Mouse (Mus musculus) T-helper 1 cell (primary cell): ENCODE measurements at regions not wholly inside any gene's neighbourhood (a gene's known extent, or its start where the extent isn't known, plus 50 kb on each side); places are given as distances from the start of the nearest gene placed in this dataset.
"Not testable (repeated sequence)": the region's sequence is repeated elsewhere in the genome, so short reads cannot be mapped to it uniquely, and the experiment has no call there.

Experiments
- in situ Hi-C: fragments of 300-600 bp; cut with MboI, MseI; formaldehyde crosslinking; loops from one replicate; pipeline ENCODE4 v1.15.1; 2025; ENCODE audit warnings: high pct_unique_total_duplicates

GRCm38 (mm10) chr1:16904690-16905089, 811.6 kb upstream of the 4930444P10Rik start:
- in situ Hi-C loops, result loop anchor here (10.0 kb wide), 1 partner anchor 1110 kb away; no protein-coding TSS in a partner anchor

DNA sequence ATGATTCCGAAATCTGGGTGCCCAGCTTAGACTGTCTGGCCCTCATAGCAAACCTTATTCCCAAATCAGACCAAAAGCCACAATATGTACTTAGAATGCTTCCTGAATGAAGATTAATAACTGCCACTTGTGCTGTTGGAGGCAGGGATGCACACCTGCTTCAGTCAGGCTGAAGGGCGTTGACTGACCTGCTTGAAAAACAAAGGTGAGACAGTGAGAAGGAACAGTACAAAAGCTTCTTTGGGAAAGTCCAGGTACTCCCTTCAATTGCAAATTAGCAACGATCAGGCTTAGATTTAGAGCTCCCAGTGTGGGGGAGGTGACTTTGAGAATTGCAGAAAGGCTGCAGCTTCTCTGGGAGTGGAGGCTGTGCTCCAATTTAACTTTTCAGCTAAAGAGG, 775.3 kb upstream of the 4930444P10Rik start:
- in situ Hi-C loops, result not testable (repeated sequence)

DNA sequence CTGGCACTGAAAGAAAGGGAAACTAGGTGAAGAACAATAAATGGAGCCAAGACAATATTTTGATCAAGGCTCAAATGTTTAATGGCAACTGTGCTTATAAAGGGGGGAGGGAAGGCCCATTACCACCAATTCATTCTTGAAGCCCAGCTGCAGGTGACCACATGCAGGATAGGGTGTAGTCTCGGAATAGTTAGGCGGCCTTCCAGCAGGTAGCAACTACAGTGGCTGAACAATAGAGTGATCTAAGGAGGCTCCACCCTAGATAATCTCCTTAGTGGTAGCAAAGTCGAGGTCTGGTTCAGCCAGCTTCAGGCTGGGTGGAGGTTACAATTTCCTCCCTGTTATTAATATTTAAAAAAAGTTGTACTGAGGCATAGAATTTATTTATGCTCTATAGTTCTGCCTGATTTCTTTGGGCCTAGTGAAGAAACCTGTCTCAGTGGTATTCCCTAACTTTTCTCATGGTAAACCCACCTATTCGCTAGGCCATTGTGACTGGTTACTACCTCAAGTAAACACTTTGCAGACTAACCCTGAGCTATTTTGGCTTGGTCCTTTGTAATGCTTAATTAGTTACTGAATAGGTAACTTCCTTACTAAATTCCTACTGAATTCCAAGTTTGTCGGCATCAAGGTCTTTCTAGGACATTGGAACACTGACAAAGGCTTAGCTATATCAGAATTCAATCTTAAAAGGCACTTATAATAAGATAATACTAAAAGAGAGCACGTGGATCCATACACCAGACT, 774.1 kb upstream of the 4930444P10Rik start:
- in situ Hi-C loops, result not testable (repeated sequence)

- in situ Hi-C loops, result no loop called here
These were observed 744.0 kb upstream of the 4930444P10Rik start for GRCm38 (mm10) chr1:16837111-16837510.

DNA sequence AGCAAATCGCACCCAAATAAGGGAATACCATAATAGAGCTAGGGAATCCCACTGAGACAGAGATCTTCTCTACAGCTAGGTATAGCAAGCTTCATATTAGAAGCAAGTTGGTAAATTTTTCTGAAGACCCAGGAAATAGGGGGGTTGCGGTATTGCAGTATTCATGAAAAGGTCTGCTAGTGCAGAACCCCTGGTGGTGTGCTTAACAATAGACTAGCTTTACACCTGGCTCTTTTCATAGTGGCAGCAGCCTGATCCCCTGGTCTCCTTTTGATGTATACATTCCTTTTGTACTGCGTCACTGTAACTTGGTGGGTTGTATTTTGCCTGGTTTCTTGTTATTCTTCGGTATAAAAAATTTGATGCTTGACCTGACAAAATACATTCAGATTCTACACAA, 731.6 kb upstream of the 4930444P10Rik start:
- in situ Hi-C loops, result not testable (repeated sequence)

DNA sequence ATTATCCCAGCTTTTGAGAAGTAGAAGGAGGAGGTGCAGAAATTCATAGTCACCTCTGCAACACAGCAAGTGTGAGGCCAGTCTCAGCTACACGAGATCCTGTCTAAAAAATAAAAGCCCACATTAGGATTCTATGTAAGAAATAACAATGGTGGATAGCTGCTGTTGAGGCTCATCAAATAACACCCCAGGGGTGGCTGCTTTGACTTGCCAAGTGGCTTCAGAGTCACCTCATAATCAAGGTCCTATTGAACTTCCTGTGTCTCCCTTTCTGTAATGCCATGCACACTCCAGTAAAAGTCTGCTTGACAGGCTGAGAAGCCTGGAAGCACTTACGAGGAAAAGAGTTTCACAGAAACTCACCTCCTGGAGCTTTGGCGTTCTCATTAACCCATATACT, 730.9 kb upstream of the 4930444P10Rik start:
- in situ Hi-C loops, result no loop called here

GRCm38 (mm10) chr1:16821186-16821585, 728.1 kb upstream of the 4930444P10Rik start:
- in situ Hi-C loops, result no loop called here

GRCm38 (mm10) chr1:16816572-16816971, 723.4 kb upstream of the 4930444P10Rik start:
- in situ Hi-C loops, result no loop called here

DNA sequence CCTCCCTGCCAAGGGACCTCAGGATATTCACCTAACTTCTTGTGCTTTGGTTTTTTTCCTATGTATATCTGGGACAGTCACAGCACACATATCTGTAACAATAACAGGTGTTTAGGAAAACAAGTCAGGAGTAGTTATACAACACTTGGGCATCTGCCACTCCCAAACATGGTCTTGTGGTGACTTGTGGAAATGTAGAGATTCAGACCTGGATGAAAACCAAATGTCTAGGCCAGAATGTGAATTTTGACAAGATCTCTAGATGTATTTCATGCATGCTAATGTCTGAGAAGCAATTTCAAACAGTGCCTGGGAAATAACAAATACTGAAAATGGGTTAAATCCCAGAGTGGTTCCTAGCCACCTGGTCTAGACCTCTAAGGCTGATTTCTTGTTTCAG, 722.6 kb upstream of the 4930444P10Rik start:
- in situ Hi-C loops, result no loop called here

DNA sequence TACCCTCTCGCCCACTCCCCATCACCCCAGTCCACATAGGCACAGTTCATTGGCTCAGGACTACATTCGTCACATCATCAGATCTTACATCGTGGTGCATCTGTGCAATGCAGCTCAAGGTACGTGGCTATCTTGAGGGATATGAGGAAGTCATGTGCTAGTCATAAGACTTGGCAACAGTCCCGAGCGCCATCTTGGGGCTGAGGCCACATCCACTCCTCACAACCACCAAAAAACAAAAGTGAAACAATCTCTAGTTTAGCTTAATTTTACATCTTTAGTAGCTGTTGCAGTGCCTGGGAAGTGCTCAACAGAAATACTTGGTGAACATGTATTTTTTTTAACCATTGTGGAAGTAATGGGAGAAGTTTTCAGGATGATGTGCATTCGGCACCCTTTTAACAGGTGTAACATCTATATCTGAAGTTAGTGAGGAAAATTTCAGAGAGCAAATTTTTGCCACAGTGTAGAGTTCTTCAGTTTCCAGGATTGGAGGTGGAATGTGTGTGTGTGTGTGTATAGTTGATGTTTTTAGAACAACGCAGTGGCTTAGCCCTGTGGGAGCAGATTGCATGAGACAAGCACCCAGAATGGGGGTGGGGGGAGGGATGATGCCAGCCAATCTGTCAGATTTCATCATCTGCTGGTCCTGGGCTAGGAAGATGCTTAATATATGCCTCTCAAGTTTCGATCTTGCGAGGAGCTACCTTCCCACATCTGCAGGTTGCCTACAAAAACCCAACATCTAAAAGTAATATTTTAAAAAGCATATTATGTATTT, 716.4 kb upstream of the 4930444P10Rik start:
- in situ Hi-C loops, result no loop called here

DNA sequence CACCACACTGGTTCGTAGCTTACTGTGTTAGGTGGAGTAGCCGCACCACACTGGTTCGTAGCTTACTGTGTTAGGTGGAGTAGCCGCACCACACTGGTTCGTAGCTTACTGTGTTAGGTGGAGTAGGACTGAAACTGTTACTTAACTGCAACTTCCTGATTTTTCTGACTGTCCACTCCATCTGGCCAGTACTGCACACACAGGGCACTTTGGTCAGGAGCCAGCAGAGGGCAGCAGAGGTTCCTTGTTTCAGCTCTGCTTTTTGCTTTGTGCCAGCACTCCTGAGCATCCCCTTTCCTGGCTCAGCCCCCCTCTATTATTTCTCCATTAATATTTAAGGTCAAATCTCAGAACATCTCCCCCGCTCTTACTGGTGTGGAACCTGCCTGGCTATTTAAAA, 705.2 kb upstream of the 4930444P10Rik start:
- in situ Hi-C loops, result no loop called here

DNA sequence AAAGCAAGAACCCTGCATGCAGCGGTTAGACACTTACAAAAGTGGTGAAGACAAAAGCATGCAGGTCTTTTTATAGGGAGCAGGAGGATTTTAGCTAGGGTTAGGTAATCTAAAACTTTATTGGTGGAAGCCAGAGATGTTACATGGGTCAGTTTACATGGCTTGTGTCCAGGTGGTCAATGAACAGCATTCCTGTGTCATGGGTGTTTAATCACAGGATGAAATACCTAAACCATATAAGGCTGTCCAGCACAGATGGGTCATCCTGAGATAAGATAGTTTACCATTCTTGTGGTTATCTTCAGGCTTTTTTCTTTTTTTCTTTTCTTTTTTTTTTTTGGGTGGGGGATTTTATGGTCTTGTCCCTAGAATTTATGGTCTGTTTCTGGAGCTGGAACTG, 703.3 kb upstream of the 4930444P10Rik start:
- in situ Hi-C loops, result no loop called here

- in situ Hi-C loops, result no loop called here
These were observed 697.7 kb upstream of the 4930444P10Rik start for GRCm38 (mm10) chr1:16790733-16791309.

GRCm38 (mm10) chr1:16779791-16780190, 686.7 kb upstream of the 4930444P10Rik start:
- in situ Hi-C loops, result no loop called here

DNA sequence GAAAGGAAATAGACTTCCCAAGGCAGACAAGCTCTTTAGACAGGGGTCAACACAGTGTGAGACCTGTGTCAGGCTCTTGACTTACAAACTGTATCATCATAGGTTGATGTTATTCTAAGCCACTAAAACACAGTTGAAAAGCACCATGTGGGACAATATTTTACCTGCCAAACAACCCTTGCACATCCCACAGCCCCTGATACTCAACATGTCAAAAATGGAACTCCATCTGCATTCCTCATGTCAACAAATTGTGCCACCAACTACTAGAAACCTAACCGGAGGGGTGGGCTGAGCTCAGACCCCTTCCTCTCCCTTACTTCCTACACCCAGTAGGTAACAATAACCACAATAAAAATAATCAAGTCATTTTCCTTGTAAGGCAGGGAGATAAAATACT, 667.8 kb upstream of the 4930444P10Rik start:
- in situ Hi-C loops, result no loop called here
